Mouse (Mus musculus) embryonic facial prominence, embryonic 11.5 days (tissue): Measurements from ENCODE around the gene Stag1. TPM values are rescaled to one million over a fixed set of nuclear protein-coding genes. Genes with fewer than 3 reads are reported as not detected.

Experiments
- ATAC-seq: fragments of 200-750 bp; cut with Nextera tagmentation; replicated peaks from 2 replicates; pipeline ENCODE4 v1.8.0; 2017; ENCODE audit warnings: low read depth; ENCODE audit not compliant: insufficient number of reproducible peaks, low FRiP score, low TSS enrichment
- DNase-seq: peaks from one replicate; pipeline ENCODE4 v3.0.0-alpha.2; 2015; ENCODE audit warnings: low spot score
- H3K27ac ChIP-seq: fragments of 300-500 bp; sonication (generic); replicated peaks from 2 replicates; pipeline ENCODE4 v1.5.1; 2014; ENCODE audit warnings: mild to moderate bottlenecking, low read depth, low read length, control low read depth
- H3K27me3 ChIP-seq: fragments of 300-500 bp; sonication (generic); 2 replicates; pipeline ENCODE4 v1.6.1; 2014; ENCODE audit warnings: mild to moderate bottlenecking, low read length, moderate library complexity, mixed read lengths; ENCODE audit not compliant: control insufficient read depth, insufficient read depth
- H3K36me3 ChIP-seq: fragments of 300-500 bp; sonication (generic); replicated peaks from 2 replicates; pipeline ENCODE4 v1.6.1; 2014; ENCODE audit warnings: low read depth, mild to moderate bottlenecking, low read length, moderate library complexity, mixed read lengths; ENCODE audit not compliant: control insufficient read depth, insufficient read depth
- H3K4me1 ChIP-seq: fragments of 300-500 bp; sonication (generic); 2 replicates; pipeline ENCODE4 v1.6.1; 2014; ENCODE audit warnings: low read length, mixed read lengths; ENCODE audit not compliant: control insufficient read depth, insufficient read depth
- H3K4me2 ChIP-seq: fragments of 300-500 bp; sonication (generic); 2 replicates; pipeline ENCODE4 v1.6.1; 2014; ENCODE audit warnings: low read depth, mild to moderate bottlenecking, control low read depth, low read length, moderate library complexity
- H3K4me3 ChIP-seq: fragments of 300-500 bp; sonication (generic); 2 replicates; pipeline ENCODE4 v1.5.1; 2014; ENCODE audit warnings: low read depth, low read length, control low read depth
- H3K9ac ChIP-seq: fragments of 300-500 bp; sonication (generic); replicated peaks from 2 replicates; pipeline ENCODE4 v1.6.1; 2014; ENCODE audit warnings: mild to moderate bottlenecking, control low read depth, low read length
- H3K9me3 ChIP-seq: fragments of 300-500 bp; sonication (generic); replicated peaks from 2 replicates; pipeline ENCODE4 v1.6.1; 2016; ENCODE audit warnings: mild to moderate bottlenecking, low read length, inconsistent platforms, mixed read lengths; ENCODE audit not compliant: control insufficient read depth
- WGBS: fragments of 180-500 bp; shearing (Covaris S2); extraction: QIAGEN DNeasy Blood & Tissue Kit; methylation state at CpG from one replicate; pipeline ENCODE4 v1.1.7; 2014; 5-methylcytosine and 5-hydroxymethylcytosine counted together
- polyA plus RNA-seq: library from polyadenylated mRNA; unstranded; fragments of >200 nt; fragmentation: Nextera tagmentation; extraction: Ambion mirVana; gene quantifications from 2 replicates; pipeline ENCODE4 v1.2.1, GENCODE M21; 2014

The Stag1 gene
- polyA plus RNA-seq, 1 experiment from 2014 or later, result 61.7 TPM

DNA sequence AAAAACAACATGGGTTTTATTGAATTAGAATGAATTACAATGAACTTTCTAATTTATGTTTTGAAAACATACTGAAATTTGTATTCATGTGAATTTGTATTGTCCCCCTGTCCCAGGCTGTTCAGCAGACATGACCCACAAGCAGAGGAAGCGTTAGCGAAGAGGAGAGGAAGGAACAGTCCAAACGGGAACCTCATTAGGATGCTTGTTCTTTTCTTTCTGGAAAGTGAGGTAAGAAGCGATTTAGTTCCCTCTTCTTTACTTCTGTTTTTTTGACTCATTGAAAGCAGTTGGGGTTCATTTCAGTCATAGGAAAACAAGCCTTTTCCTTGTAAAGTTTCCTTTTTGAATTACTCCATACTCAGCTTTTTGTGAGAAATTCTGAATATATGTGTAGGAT, 268.4 kb downstream of the Stag1 start:
- no peak overlapping the region for H3K9ac ChIP-seq
- H3K27ac ChIP-seq, result no peak overlapping the region
- no peak for ATAC-seq
- H3K4me3 ChIP-seq, result no peak overlapping the region
- no peak overlapping the region for H3K4me2 ChIP-seq
- DNase-seq, result no peak
- no peaks in the 10 kb centered on the region for H3K36me3 ChIP-seq
- 88% methylated on average over 4 of the region's 4 CpGs for WGBS
- H3K9me3 ChIP-seq, result no peaks in the 10 kb centered on the region
- H3K4me1 ChIP-seq, result no peaks in the 10 kb centered on the region
- H3K27me3 ChIP-seq, result no peaks in the 10 kb centered on the region

GRCm38 (mm10) chr9:100869635-100870034, 272.0 kb downstream of the Stag1 start:
- no peaks in the 10 kb centered on the region for H3K4me1 ChIP-seq
- no peak overlapping the region for H3K27ac ChIP-seq
- H3K4me3 ChIP-seq, result no peak overlapping the region
- no peaks in the 10 kb centered on the region for H3K27me3 ChIP-seq
- no peak for ATAC-seq
- H3K9ac ChIP-seq, result no peak overlapping the region
- H3K9me3 ChIP-seq, result no peaks in the 10 kb centered on the region
- no peak overlapping the region for H3K4me2 ChIP-seq
- DNase-seq, result no peak
- H3K36me3 ChIP-seq, result no peaks in the 10 kb centered on the region

- H3K27me3 ChIP-seq, result no peaks in the 10 kb centered on the region
- H3K4me2 ChIP-seq, result no peak overlapping the region
- no peaks in the 10 kb centered on the region for H3K9me3 ChIP-seq
- no peaks in the 10 kb centered on the region for H3K36me3 ChIP-seq
- no peak overlapping the region for H3K9ac ChIP-seq
- DNase-seq, result no peak
- H3K4me1 ChIP-seq, result no peaks in the 10 kb centered on the region
- no peak overlapping the region for H3K27ac ChIP-seq
- WGBS, result 93% methylated on average over 1 of the region's 1 CpGs
- ATAC-seq, result no peak
- H3K4me3 ChIP-seq, result no peak overlapping the region
These were observed 298.5 kb downstream of the Stag1 start for GRCm38 (mm10) chr9:100896111-100896510.

GRCm38 (mm10) chr9:100898042-100898441, 300.4 kb downstream of the Stag1 start:
- no peak overlapping the region for H3K9ac ChIP-seq
- no peak overlapping the region for H3K4me2 ChIP-seq
- no peaks in the 10 kb centered on the region for H3K36me3 ChIP-seq
- no peaks in the 10 kb centered on the region for H3K4me1 ChIP-seq
- no peak for ATAC-seq
- no peaks in the 10 kb centered on the region for H3K9me3 ChIP-seq
- DNase-seq, result no peak
- H3K4me3 ChIP-seq, result no peak overlapping the region
- WGBS, result 92% methylated on average over 4 of the region's 4 CpGs
- H3K27me3 ChIP-seq, result no peaks in the 10 kb centered on the region
- H3K27ac ChIP-seq, result no peak overlapping the region

GRCm38 (mm10) chr9:100910352-100910751, 312.8 kb downstream of the Stag1 start:
- no peak overlapping the region for H3K4me3 ChIP-seq
- H3K36me3 ChIP-seq, result peaks cover 2% of the 10 kb centered on the region
- ATAC-seq (no peak), DNase-seq (peak; percentile 14)
- no peak overlapping the region for H3K4me2 ChIP-seq
- H3K27me3 ChIP-seq, result no peaks in the 10 kb centered on the region
- no peak overlapping the region for H3K27ac ChIP-seq
- H3K4me1 ChIP-seq, result no peaks in the 10 kb centered on the region
- no peak overlapping the region for H3K9ac ChIP-seq
- H3K9me3 ChIP-seq, result no peaks in the 10 kb centered on the region

DNA sequence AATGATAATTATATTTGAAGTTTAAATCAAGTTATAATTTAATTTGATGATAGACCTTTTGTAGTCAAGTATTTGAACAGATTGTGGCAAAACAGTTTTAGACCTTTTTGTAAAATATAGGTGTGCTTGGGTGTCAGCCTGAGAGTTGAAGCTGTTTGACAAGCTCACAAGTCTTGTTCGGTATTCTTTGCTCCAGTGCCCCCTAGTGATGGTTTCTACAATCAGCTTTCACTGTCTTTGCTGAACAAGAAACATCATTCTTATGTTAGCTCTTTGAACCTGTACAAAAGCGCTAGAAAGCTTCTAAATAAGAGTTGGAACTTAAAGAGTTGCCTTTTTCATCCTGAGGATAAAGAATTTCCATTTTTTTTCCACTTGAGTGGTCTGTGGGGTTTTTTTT, 319.5 kb downstream of the Stag1 start:
- Histone ChIP-seq H3K36me3 (no peaks in the 10 kb centered on the region), H3K4me1 (no peaks in the 10 kb centered on the region), H3K9me3 (no peaks in the 10 kb centered on the region), H3K4me3 (no peak overlapping the region), H3K4me2 (no peak overlapping the region), H3K27me3 (no peaks in the 10 kb centered on the region), H3K27ac (no peak overlapping the region), H3K9ac (no peak overlapping the region)
- WGBS, result 58% methylated on average over 2 of the region's 2 CpGs
- ATAC-seq (no peak), DNase-seq (peak; percentile 66)

DNA sequence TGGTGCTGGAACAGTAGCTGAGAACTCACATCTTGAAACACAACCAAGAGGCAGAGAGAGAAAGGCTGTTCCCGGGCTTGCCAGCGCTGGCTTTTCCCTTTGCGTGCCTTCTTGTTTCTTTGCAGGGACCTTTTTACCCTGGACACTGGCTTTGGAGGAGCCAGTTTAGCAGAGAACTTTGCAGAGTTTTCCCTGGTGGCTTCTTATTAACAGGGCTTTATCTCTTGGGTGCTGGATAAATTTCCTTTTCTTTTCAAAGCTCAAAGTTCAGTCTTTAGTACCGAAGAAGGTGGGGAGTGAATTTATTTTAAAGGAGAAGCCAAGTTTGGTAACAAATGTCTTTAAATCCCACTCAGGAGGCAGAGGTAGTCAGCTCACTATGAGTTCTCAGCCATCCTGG, 329.0 kb downstream of the Stag1 start:
- 92% methylated on average over 4 of the region's 4 CpGs for WGBS
- H3K27me3 ChIP-seq, result no peaks in the 10 kb centered on the region

DNA sequence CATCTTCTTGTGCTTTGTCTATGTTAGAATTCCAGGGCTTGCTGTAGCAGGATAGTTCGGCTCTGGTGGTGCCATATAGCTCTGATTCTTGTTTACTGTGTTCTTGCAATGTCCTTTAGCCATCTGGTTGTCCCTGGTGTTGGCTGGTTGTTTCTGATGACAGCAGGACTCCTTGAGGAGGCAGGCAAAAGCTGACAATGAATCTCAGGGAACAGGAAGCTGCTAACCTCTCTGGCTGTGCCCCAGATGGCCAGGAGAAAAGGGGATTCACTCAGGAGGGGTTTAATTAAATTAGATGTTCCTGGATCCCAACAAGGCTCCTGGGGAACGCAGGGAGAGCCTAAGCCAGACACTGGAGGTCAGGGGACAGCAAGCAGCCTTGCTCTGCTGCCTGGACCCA, 344.4 kb downstream of the Stag1 start:
- Histone ChIP-seq H3K27me3 (no peaks in the 10 kb centered on the region), H3K27ac (no peak overlapping the region), H3K36me3 (no peaks in the 10 kb centered on the region), H3K4me3 (no peak overlapping the region), H3K4me1 (no peaks in the 10 kb centered on the region), H3K4me2 (no peak overlapping the region), H3K9me3 (no peaks in the 10 kb centered on the region), H3K9ac (no peak overlapping the region)
- no peak for ATAC-seq
- no peak for DNase-seq
- 43% methylated on average over 2 of the region's 2 CpGs for WGBS

More for the DNA sequence above, 329.0 kb downstream of the Stag1 start:
- no peak for ATAC-seq
- no peaks in the 10 kb centered on the region for H3K4me1 ChIP-seq
- no peak for DNase-seq
- no peak overlapping the region for H3K9ac ChIP-seq
- H3K27ac ChIP-seq, result no peak overlapping the region
- H3K9me3 ChIP-seq, result no peaks in the 10 kb centered on the region
- H3K4me2 ChIP-seq, result no peak overlapping the region
- no peaks in the 10 kb centered on the region for H3K36me3 ChIP-seq
- H3K4me3 ChIP-seq, result no peak overlapping the region
